Mouse (Mus musculus): ENCODE data around the gene Tcf7l2.

Gene Tcf7l2

DNA sequence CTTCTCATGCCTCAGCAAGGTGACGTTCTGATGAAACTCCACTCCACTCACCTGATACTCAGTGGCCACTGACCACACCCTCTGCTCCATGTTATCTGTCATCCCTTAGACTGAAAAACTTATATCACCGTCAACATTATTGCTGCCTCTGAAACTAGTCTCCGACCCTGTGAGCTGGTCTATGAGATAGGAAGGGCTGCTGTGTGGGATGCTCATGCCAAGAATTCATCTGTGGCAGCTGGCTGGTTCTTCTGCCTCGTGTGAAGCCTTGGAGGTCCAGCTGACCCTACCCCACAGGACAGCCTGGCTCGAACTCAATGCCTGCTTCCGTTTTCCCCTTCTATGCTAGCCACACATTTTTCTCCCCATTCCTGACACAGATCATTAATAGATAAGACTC lies 125.6 kb downstream of the Tcf7l2 start:
- DNase-seq, result no peak

DNA sequence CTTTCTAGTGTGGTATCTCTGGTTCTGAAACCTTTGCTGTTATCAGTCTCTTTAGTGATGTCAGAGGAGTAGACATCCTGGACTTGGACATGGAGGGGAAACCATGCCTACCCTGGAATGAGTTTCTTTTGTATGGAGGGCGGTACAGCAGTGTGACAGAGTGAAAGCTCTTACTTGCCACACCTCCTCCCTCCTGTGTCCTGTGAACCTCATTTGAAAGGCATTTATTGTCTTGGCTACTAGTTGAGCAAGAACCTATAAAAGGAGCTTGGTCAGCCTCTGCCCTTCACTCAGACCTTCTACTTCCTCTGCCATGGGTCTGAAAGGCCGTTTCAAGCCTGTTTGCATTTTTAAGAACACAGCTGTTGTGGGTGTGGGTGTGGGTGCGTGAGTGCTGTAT lies 126.3 kb downstream of the Tcf7l2 start:
- no peak for DNase-seq

DNA sequence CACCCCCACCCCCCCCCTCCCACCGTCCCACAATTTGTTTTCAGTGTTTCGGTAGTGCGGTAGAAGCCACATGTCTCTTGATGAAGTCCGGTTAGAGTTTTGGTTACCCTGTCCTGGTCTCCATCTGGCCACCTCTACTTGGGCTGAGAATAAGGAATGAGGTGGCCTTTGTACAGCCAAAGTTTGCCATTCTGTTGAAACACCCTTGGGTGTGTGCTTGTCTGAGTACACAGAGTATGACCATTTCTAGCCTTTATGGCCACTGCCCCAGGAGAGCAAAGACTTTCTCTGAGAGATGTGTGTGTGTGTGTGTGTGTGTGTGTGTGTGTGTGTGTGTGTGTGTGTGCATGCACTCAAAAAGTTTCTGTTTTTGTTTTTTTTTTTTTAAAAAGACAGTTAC lies 127.0 kb downstream of the Tcf7l2 start:
- no peak for DNase-seq

GRCm38 (mm10) chr19:55870825-55871224 lies 129.2 kb downstream of the Tcf7l2 start:
- no peak for DNase-seq

GRCm38 (mm10) chr19:55871496-55871895 lies 129.9 kb downstream of the Tcf7l2 start:
- DNase-seq, result no peak

GRCm38 (mm10) chr19:55873221-55873620 lies 131.6 kb downstream of the Tcf7l2 start:
- DNase-seq, result no peak

- peak; percentile 48 for DNase-seq
Measured at GRCm38 (mm10) chr19:55876501-55876900, 134.9 kb downstream of the Tcf7l2 start.

DNA sequence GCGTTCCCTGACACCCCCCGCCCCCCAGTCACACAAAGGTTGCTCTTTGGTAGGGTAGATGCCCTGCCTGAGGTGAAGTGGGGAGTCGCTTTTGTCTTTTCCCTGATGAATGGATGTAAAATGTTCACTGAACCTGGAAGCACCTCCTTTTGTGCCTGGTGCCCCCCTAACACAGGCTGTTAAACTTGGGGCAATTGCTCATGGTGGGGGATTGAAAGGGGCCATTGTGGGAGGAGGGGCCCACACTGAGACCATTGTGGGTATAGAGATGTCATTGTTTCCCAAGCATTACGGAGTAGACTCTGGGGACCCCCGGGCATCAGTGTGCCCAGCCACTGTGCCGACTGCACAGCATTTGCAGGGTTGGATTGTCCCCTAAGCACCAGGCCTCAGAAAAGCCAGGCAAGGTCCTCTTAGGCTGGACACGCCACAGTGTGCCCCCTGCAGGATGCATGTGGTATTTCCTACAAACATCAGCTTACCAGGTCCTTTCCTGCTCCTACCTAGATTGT lies 135.8 kb downstream of the Tcf7l2 start:
- DNase-seq, result peak; percentile 78

DNA sequence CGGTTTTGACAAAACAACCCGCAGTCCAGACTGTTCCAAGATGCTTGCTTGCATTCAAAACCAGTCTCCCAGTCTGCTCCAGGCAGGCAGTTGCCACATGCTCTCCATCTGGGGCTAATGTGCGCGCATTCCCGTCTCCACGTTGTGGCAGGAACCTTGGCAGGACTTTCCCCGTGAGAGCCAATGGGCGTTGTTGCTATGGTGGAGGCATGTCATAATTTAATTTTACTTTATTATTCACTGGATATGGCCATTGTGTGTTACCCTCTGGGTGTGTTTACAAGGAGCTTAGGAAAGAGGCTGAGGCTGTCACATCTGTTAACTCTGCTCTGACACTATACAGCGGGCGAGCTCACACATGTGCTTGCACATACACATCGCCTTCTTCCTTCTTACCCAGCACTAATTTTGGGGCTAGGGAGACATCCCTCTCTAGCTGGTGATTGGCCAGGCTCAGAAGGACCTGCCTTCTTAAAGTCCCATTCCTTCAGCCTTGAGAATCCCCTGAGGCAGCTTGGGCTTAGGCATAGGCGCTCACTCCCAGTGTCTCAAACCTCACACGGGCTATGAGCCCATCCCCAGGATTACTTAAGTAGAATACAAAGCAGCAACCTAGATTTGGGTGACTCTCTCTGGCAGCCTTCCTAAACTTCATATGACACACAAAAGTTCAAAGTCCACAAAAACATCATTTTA lies 139.2 kb downstream of the Tcf7l2 start:
- DNase-seq, result peak; percentile 31

GRCm38 (mm10) chr19:55886536-55886935 lies 144.9 kb downstream of the Tcf7l2 start:
- no peak for DNase-seq

GRCm38 (mm10) chr19:55891692-55892183 lies 150.1 kb downstream of the Tcf7l2 start:
- no peak for DNase-seq

GRCm38 (mm10) chr19:55893557-55893956 lies 151.9 kb downstream of the Tcf7l2 start:
- DNase-seq, result no peak

- no peak for DNase-seq
Measured at GRCm38 (mm10) chr19:55894396-55894795, 152.8 kb downstream of the Tcf7l2 start.

GRCm38 (mm10) chr19:55895317-55895716 lies 153.7 kb downstream of the Tcf7l2 start:
- peak; percentile 58 for DNase-seq

- DNase-seq, result no peak
Measured at GRCm38 (mm10) chr19:55895807-55896420, 154.3 kb downstream of the Tcf7l2 start.

- no peak for DNase-seq
Measured at GRCm38 (mm10) chr19:55896629-55897028, 155.0 kb downstream of the Tcf7l2 start.

GRCm38 (mm10) chr19:55902573-55903385 lies 161.2 kb downstream of the Tcf7l2 start:
- DNase-seq, result no peak

- peak; percentile 24 for DNase-seq
Measured at GRCm38 (mm10) chr19:55909039-55909438, 167.4 kb downstream of the Tcf7l2 start.

DNA sequence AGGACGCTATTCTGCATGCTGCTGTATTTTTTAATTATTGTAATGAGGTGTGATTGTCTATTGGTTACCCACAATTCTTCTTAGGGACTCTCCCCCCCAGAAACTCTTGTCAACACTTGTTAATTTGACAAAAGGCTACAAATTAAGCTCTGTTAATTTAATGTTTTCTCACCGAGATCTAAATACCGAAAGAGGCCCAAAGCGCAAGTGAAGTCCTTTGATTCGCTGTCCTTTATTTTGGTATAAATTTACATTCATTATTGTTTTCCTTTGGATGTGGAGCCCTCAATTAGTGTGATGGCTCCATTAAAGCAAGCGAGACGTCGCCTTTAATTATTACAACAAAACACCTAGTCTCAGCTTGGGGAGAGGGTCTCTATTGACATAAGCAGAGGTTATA lies 170.3 kb downstream of the Tcf7l2 start:
- DNase-seq, result no peak

GRCm38 (mm10) chr19:55912813-55913212 lies 171.2 kb downstream of the Tcf7l2 start:
- no peak for DNase-seq

GRCm38 (mm10) chr19:55913585-55913984 lies 172.0 kb downstream of the Tcf7l2 start:
- no peak for DNase-seq

- no peak for DNase-seq
Measured at GRCm38 (mm10) chr19:55914614-55915211, 173.1 kb downstream of the Tcf7l2 start.

GRCm38 (mm10) chr19:55915506-55915905 lies 173.9 kb downstream of the Tcf7l2 start:
- no peak for DNase-seq
